Mouse (Mus musculus) ES-E14 (cell line): ENCODE measurements around the gene Fth1. TPM values are rescaled to one million over a fixed set of nuclear protein-coding genes. Genes with fewer than 3 reads are reported as not detected.
"Not testable (repeated sequence)": the region's sequence is repeated elsewhere in the genome, so short reads cannot be mapped to it uniquely, and the experiment has no call there.

Experiments used
- DNase-seq: peaks from one replicate; pipeline ENCODE4 v3.0.0-alpha.2; 2013; ENCODE audit warnings: low read depth, low spot score
- H3K27ac ChIP-seq: 2 replicates; pipeline ENCODE4 v1.5.1; 2012; ENCODE audit warnings: low read depth, mild to moderate bottlenecking, low read length, moderate library complexity, mixed read lengths; ENCODE audit not compliant: poor library complexity, insufficient read depth, severe bottlenecking
- H3K36me3 ChIP-seq: 2 replicates; pipeline ENCODE4 v1.6.1; 2012; ENCODE audit warnings: mild to moderate bottlenecking, low read length, moderate library complexity, mixed read lengths; ENCODE audit not compliant: control insufficient read depth, poor library complexity, insufficient read depth, severe bottlenecking
- H3K4me1 ChIP-seq, 2 experiments: fragments of 150-350 bp in 1 of 2; sonication (generic) in 1 of 2; 2 replicates each; pipeline ENCODE4 v1.6.1; 2012; ENCODE audit warnings: low read length in 2 of 2, mild to moderate bottlenecking in 1 of 2, mixed read lengths in 1 of 2; ENCODE audit not compliant: control insufficient read depth in 2 of 2, insufficient read depth in 2 of 2, poor library complexity in 1 of 2
- H3K4me3 ChIP-seq, 2 experiments: fragments of 150-350 bp in 1 of 2; sonication (generic) in 1 of 2; 2 replicates each; pipeline ENCODE4 v1.5.1; 2012; ENCODE audit warnings: low read length in 2 of 2, low read depth in 1 of 2, mild to moderate bottlenecking in 1 of 2, mixed read lengths in 1 of 2; ENCODE audit not compliant: insufficient read depth in 1 of 2, poor library complexity in 1 of 2, severe bottlenecking in 1 of 2
- H3K9ac ChIP-seq: 2 replicates; pipeline ENCODE4 v1.6.1; 2012; ENCODE audit warnings: low read depth, mild to moderate bottlenecking, low read length, mixed read lengths; ENCODE audit not compliant: poor library complexity, insufficient read depth, severe bottlenecking
- H3K9me3 ChIP-seq: fragments of 150-350 bp; sonication (generic); 2 replicates; pipeline ENCODE4 v1.6.1; 2012; ENCODE audit warnings: low read depth, mild to moderate bottlenecking, low read length; ENCODE audit not compliant: control insufficient read depth, insufficient read depth
- CHD2 ChIP-seq: IDR thresholded peaks from 2 replicates; pipeline ENCODE4 v1.6.1; 2014; ENCODE audit warnings: mild to moderate bottlenecking, low read depth, low read length, inconsistent platforms
- HCFC1 ChIP-seq: IDR thresholded peaks from 2 replicates; pipeline ENCODE4 v1.6.1; 2012; ENCODE audit warnings: low read length, inconsistent platforms, borderline replicate concordance; ENCODE audit not compliant: insufficient read depth
- MAFK ChIP-seq: IDR thresholded peaks from 2 replicates; pipeline ENCODE4 v1.6.1; 2014; ENCODE audit warnings: mild to moderate bottlenecking, low read depth, low read length, inconsistent platforms; ENCODE audit not compliant: insufficient read depth
- ZC3H11A ChIP-seq: IDR thresholded peaks from 2 replicates; pipeline ENCODE4 v1.6.1; 2012; ENCODE audit warnings: low read depth, mild to moderate bottlenecking, inconsistent platforms, low read length, borderline replicate concordance
- ZNF384 ChIP-seq: IDR thresholded peaks from 2 replicates; pipeline ENCODE4 v1.6.1; 2012; ENCODE audit warnings: low read depth, low read length, inconsistent platforms
- in situ Hi-C, 2 experiments: fragments of 600-800 bp; cut with MboI; formaldehyde crosslinking; loops; one replicate each; pipeline ENCODE4 v1.15.1; 2025; ENCODE audit warnings: low sequenced_read_pairs in 2 of 2, inconsistent platforms in 1 of 2; ENCODE audit not compliant: unreplicated experiment in 2 of 2
- total RNA-seq: library from RNA; depleted of rRNA; stranded (reverse); fragments of 300-350 nt; gene quantifications from 2 replicates; pipeline ENCODE4 v1.2.3, GENCODE M21; 2012; rRNA removed

Fth1 gene
- 413 and 478 TPM in 2 replicates for total RNA-seq

DNA sequence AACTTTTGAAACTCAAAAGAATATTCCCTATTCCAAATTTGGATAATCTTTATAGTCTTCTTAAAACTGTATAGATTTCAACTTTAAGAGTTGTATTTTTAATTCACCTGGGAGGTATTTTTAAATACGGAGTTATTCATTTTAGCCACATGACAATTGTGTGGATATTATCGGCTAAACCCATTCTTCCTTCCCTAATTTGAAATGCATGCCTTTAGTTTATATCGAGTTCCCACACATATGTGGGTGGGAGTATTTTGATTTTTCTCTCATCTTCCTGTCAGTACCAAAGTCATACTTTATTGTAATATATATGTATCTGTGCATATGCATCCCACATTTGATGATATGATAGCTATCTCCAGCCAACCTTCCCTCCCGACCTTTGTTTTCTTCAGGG is at the start of gene Fth1:
TSS of gene Fth1 (plus strand) at position 341 of the 400 bp plus-strand sequence.
- Histone ChIP-seq H3K4me3 (no peak within 1 kb of the TSS), H3K27ac (no peak within 1 kb of the TSS), H3K9me3 (no peaks in the 10 kb centered on the region), H3K9ac (no peak within 1 kb of the TSS), H3K36me3 (peaks cover 13% of the 10 kb centered on the region), H3K4me1 (peaks cover 8 to 24% of the 10 kb centered on the region in 2 experiments; a peak in 3 of 4 replicates)
- DNase-seq, result no peak
- TF ChIP-seq CHD2 (no peak), HCFC1 (no peak), ZC3H11A (no peak), MAFK (no peak), ZNF384 (no peak)
- in situ Hi-C loops, result no loop called here

DNA sequence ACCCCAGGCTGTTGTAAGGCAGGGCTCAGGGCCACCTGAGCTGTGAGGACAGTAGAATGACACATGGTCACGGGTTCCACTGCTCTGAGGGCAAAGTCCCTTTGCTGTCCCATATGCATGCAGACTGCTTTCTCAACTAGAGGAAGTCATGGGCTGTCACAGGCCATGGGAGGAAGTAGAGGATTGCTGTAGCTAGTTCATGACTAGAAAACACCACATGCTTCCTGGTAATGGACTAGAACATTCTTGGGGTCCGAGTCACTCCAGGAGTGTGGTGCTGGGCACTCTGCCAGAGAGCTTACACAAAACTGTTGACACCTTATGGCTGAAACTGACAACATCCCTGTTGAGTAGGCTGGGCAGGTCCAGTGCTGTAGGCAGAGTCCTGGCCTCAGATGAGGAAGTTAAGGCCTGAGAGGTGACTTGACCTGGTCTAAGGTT is 49.2 kb upstream of the Fth1 start:
- H3K4me1 ChIP-seq, DNase-seq, in situ Hi-C loops: not testable (repeated sequence)

DNA sequence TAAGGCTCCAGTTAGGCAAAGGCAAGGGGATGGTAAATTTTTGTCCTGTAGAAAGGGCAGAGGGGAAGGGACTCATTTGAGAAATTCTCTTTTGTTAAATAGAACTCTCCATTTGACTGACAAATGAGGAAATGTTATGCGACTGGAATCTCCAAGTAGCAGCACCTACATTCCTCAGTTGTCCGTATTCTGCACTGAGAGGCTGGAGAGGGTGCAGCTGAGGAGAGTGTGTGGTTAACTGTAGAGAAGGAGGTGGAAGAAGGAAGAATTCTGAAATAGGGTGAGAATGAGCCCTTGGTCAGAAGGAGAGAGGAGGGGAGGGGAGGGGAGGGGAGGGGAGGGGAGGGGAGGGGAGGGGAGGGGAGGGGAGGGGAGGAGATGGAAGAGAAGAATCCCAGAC is 46.5 kb upstream of the Fth1 start:
- TF ChIP-seq CHD2 (no peak), ZC3H11A (no peak), HCFC1 (no peak), ZNF384 (no peak), MAFK (no peak)
- DNase-seq, result no peak
- H3K4me3 ChIP-seq, result no peak overlapping the region
- no peaks in the 10 kb centered on the region for H3K9me3 ChIP-seq
- in situ Hi-C loops, result no loop called here
- H3K4me1 ChIP-seq, result peaks cover 3 to 6% of the 10 kb centered on the region in 2 experiments; a peak in 2 of 4 replicates
- no peaks in the 10 kb centered on the region for H3K36me3 ChIP-seq
- H3K27ac ChIP-seq, result no peak overlapping the region
- H3K9ac ChIP-seq, result no peak overlapping the region

More for the DNA sequence above, 49.2 kb upstream of the Fth1 start:
- not testable (repeated sequence) for H3K36me3 ChIP-seq, H3K9me3 ChIP-seq, H3K9ac ChIP-seq, H3K4me3 ChIP-seq, H3K27ac ChIP-seq

DNA sequence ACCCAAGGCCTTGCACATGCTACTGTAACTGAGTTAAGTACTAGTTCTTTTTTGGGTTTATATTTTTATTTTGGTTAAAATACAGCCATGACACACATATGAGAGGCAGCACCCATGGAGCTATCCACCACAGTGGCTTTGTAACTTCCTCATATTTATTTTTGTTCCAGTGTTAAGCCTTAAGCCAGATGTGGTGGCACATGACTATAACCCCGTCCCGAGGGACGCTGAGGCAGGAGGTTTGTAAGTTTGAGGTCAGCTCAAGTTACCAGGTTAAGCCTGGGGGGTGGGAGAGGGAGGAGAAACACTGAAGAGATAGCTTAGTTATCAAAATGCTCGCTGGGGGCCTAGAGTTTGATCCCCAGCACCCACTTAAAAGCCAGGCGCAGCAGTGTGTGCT is 43.8 kb upstream of the Fth1 start:
- H3K4me3 ChIP-seq, result no peak overlapping the region
- H3K27ac ChIP-seq, result no peak overlapping the region
- no peak for TF ChIP-seq HCFC1
- no peak for TF ChIP-seq ZNF384
- no peak for TF ChIP-seq CHD2
- no peak overlapping the region for H3K9ac ChIP-seq
- no peak for DNase-seq
- in situ Hi-C loops, result no loop called here
- H3K36me3 ChIP-seq, result no peaks in the 10 kb centered on the region
- peaks cover 15 to 19% of the 10 kb centered on the region in 2 experiments for H3K4me1 ChIP-seq
- H3K9me3 ChIP-seq, result no peaks in the 10 kb centered on the region

DNA sequence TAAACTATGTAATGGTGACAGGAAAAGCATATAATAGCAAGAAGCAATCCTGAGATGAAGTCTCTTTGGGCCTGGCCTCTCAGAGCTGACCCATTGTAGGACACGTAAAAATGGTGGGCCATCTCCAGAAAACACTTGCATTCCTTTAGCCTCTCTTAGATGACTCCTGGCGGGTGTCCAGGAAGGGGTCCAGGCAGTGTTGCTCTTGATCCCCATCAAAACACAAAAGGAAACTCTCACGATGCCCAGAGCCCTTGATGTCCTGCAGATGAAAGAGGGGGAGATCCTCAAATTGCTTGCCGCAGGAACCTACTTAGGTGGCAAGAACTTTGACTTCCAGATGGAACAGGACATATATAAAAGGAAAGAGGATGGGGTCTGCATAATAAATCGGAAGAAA is 43.0 kb upstream of the Fth1 start:
- in situ Hi-C loops, result no loop called here
- H3K9me3 ChIP-seq, result no peaks in the 10 kb centered on the region
- no peaks in the 10 kb centered on the region for H3K36me3 ChIP-seq
- H3K4me3 ChIP-seq, result no peak overlapping the region
- no peak for DNase-seq
- H3K9ac ChIP-seq, result no peak overlapping the region
- peaks cover 19 to 20% of the 10 kb centered on the region in 2 experiments for H3K4me1 ChIP-seq
- TF ChIP-seq MAFK (no peak), ZC3H11A (no peak), CHD2 (no peak), ZNF384 (no peak), HCFC1 (no peak)
- no peak overlapping the region for H3K27ac ChIP-seq
